Mouse (Mus musculus) layer of hippocampus, postnatal 25 days (tissue): Measurements from ENCODE around the gene Decr2. TPM values are rescaled to one million over a fixed set of nuclear protein-coding genes. Genes with fewer than 3 reads are reported as not detected.

Source experiments
- total RNA-seq, 2 experiments: library from RNA; stranded (reverse); gene quantifications; 2 replicates each; pipeline ENCODE4 v1.2.3; 2021

The Decr2 gene
- total RNA-seq, 2 experiments from 2014 or later, result 27.2 to 28.2 TPM

Other genes with a start within 250 kb of the Decr2 start
- gene Gm20683, start 248.6 kb downstream of the Decr2 start, total RNA-seq, result 10 to 100 TPM; 26.0 to 28.5 TPM
- gene Rhot2, start 245.5 kb downstream of the Decr2 start, total RNA-seq, result 100 to 1,000 TPM in 1 of 2 experiments, 10 to 100 TPM in 1; 95.2 to 107 TPM
- gene Wdr90, start 228.8 kb downstream of the Decr2 start, total RNA-seq, result 10 to 100 TPM; 14.8 to 21.0 TPM
- gene Mcrip2, start 221.6 kb downstream of the Decr2 start, total RNA-seq, result 10 to 100 TPM; 22.4 to 25.3 TPM
- 10 to 100 TPM; 39.2 to 40.1 TPM for gene Mettl26, start 215.3 kb downstream of the Decr2 start, total RNA-seq
- 1 to 10 TPM; 2.0 TPM for gene Wfikkn1, start 209.5 kb downstream of the Decr2 start, total RNA-seq
- gene Rab40c, start 170.6 kb downstream of the Decr2 start, total RNA-seq, result 10 to 100 TPM; 41.0 to 52.9 TPM
- 100 to 1,000 TPM; 135 to 137 TPM for gene Pigq, start 145.4 kb downstream of the Decr2 start, total RNA-seq
- under 1 TPM in 1 of 2 experiments, not detected in 1; 0.52 TPM for gene Nhlrc4, start 145.4 kb downstream of the Decr2 start, total RNA-seq
- gene A930017K11Rik, start 137.8 kb downstream of the Decr2 start, total RNA-seq, result under 1 TPM; 0.34 to 0.47 TPM
- 10 to 100 TPM; 48.7 to 55.2 TPM for gene Capn15, start 104.5 kb downstream of the Decr2 start, total RNA-seq
- 100 to 1,000 TPM in 1 of 2 experiments, 10 to 100 TPM in 1; 97.3 to 104 TPM for gene Rab11fip3, start 20.8 kb downstream of the Decr2 start, total RNA-seq
- gene Nme4, start 5.3 kb upstream of the Decr2 start, total RNA-seq, result 1 to 10 TPM; 4.1 TPM
- gene Tmem8, start 23.0 kb upstream of the Decr2 start, total RNA-seq, result 10 to 100 TPM; 11.4 to 13.1 TPM
- 10 to 100 TPM; 63.4 to 68.9 TPM for gene Mrpl28, start 33.2 kb upstream of the Decr2 start, total RNA-seq
- gene Axin1, start 48.4 kb upstream of the Decr2 start, total RNA-seq, result 10 to 100 TPM; 23.2 to 23.6 TPM
- under 1 TPM; 0.30 to 0.80 TPM for gene Pdia2, start 108.8 kb upstream of the Decr2 start, total RNA-seq
- 10 to 100 TPM; 36.8 to 52.1 TPM for gene Rgs11, start 112.6 kb upstream of the Decr2 start, total RNA-seq
- 10 to 100 TPM; 71.8 to 83.1 TPM for gene Arhgdig, start 117.4 kb upstream of the Decr2 start, total RNA-seq
- 10 to 100 TPM; 16.1 to 17.5 TPM for gene Fam234a, start 153.9 kb upstream of the Decr2 start, total RNA-seq
- gene Luc7l, start 162.6 kb upstream of the Decr2 start, total RNA-seq, result 10 to 100 TPM; 77.6 to 86.4 TPM